Mouse (Mus musculus): ENCODE measurements around the gene Tunar. TPM values are rescaled to one million over a fixed set of nuclear protein-coding genes. Genes with fewer than 3 reads are reported as not detected.

Tunar gene
- total and polyA plus RNA-seq, 2 experiments from 2014 or later, result not detected

DNA sequence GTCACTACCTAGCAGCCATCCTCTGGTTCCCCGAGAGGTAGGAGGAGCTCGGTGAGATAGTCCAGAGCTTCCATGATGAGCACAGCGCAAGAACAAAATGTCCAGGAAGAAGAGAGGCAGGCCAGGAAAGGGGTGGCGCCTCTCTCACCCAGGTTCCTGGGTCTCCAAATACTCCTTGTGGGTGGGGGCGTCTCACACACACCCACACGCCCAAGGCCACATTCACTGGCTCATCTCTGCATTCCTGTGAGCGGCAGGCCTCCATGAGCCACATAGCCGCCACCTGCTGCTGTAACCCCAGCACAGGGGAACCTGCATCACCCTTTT, 2.4 kb downstream of the Tunar start:
- no peak for DNase-seq (ENCODE audit: low spot score)
- H3K27me3 ChIP-seq (ENCODE audit: control insufficient read depth, insufficient read depth, low read length), result peaks cover 75% of the 10 kb centered on the region
- H3K4me2 ChIP-seq (ENCODE audit: low read depth, low read length), result peak overlapping the region; percentile 64; the same call in 1 of the 2 replicates
- no peak overlapping the region for H3K27ac ChIP-seq (ENCODE audit: low read depth)
- no peaks in the 10 kb centered on the region for H3K9me3 ChIP-seq (replicated peaks; ENCODE audit: control insufficient read depth, low read length)
- WGBS, result 18% methylated on average over 8 of the region's 8 CpGs
- H3K36me3 ChIP-seq (replicated peaks; ENCODE audit: control insufficient read depth, insufficient read depth, low read length), result no peaks in the 10 kb centered on the region
- no peak overlapping the region for H3K4me3 ChIP-seq (ENCODE audit: low read depth, low read length)
- H3K4me1 ChIP-seq (ENCODE audit: control insufficient read depth, insufficient read depth), result no peaks in the 10 kb centered on the region
- no peak overlapping the region for H3K9ac ChIP-seq (replicated peaks; ENCODE audit: low read depth, low read length)
- no peak for ATAC-seq (ENCODE audit: insufficient read depth, low read depth)
- TF ChIP-seq CTCF (IDR thresholded peaks at IDR 0.05; ENCODE audit: low read depth) (no peak), EP300 (IDR thresholded peaks at IDR 0.05; ENCODE audit: low read depth) (no peak)

DNA sequence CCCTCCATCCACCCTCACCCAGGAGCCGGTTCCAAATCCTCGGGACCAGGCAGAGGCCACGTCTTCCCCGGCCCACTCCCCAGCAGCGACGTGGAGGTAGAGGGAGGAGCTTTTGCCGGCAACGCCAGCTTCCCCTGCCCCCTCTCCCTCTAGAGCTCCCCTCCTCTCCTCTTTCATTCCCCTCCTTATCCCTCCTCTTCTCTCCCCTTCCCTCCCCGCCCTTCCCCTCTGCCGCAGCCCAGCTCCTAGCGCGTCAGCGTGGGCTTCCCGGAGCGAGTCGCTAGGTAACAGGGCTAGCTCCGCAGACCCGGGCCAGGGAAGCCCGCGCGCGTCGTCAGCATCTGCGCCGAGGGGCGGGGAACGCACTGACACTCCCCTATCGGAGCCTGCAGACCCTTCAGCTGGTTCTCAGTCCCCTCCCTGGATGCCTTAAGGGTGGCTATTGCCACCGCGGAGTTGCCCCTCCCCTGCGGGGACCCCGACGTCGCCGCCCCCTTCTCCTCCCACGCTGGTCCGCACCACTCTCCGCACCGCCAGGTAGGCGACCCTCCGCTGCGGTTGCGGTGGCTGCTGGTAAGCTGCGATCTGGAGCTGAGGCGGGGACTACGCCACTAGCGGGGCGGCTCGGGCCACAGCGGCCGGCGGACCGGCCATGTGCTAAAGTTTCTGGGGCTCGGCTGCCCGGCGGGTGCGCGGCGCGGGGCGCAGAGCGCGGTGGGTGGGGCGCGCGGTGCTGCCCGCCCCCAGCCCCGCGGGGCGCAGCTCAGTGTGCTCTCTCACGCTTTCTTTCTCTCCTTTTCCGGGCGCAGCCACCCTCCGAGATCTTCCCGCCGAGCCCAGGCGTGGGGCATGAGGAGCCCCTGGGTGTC, 3.0 kb downstream of the Tunar start:
- no peak for TF ChIP-seq EP300 (IDR thresholded peaks at IDR 0.05; ENCODE audit: low read depth)
- TF ChIP-seq CTCF (IDR thresholded peaks at IDR 0.05; ENCODE audit: low read depth), result no peak
- peak overlapping the region; percentile 64 for H3K4me2 ChIP-seq (ENCODE audit: low read depth, low read length)
- H3K36me3 ChIP-seq (replicated peaks; ENCODE audit: control insufficient read depth, insufficient read depth, low read length), result no peaks in the 10 kb centered on the region
- H3K9ac ChIP-seq (replicated peaks; ENCODE audit: low read depth, low read length), result no peak overlapping the region
- 2% methylated on average over 63 of the region's 77 CpGs for WGBS
- peaks cover 77% of the 10 kb centered on the region for H3K27me3 ChIP-seq (ENCODE audit: control insufficient read depth, insufficient read depth, low read length)
- ATAC-seq (ENCODE audit: insufficient read depth, low read depth) (no peak), DNase-seq (ENCODE audit: low spot score) (no peak)
- H3K4me1 ChIP-seq (ENCODE audit: control insufficient read depth, insufficient read depth), result no peaks in the 10 kb centered on the region
- H3K9me3 ChIP-seq (replicated peaks; ENCODE audit: control insufficient read depth, low read length), result no peaks in the 10 kb centered on the region
- H3K27ac ChIP-seq (ENCODE audit: low read depth), result no peak overlapping the region
- peak overlapping the region; percentile 46 for H3K4me3 ChIP-seq (ENCODE audit: low read depth, low read length)

DNA sequence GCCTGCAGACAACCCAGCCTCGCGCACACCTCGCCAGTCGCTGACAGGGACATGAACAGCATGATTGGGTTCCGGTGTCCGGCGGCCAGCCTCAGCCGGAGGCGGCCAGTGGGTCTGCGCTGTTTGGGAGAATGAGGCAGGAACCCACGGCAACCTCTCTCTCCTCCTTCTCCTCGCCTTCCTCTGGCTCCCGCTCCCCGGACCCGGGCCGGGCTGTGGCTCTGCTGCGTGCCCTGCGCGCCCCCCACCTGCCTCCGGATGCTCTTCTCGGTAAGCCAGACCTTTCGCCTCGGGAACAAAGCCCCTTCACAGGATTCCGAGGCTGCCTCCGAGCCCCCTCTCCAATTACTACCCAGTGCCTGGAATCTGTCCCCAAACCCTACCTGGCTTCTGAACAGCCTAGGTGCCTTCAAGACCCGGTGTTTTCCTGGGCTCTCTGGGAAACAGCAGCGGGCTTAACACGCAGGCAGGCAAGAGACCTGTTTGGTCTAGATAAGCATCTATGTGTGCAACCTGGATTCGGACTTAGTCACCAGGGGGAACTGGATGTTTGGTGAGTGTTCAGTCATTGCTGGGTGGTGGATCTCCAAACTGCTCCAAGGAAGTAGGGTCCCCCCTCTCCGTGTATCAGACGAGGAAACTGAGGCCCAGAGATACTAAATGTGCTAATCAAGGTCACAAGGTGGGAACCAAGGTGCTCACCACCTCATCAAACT, 3.8 kb downstream of the Tunar start:
- Histone ChIP-seq H3K9me3 (replicated peaks; ENCODE audit: control insufficient read depth, low read length) (no peaks in the 10 kb centered on the region), H3K36me3 (replicated peaks; ENCODE audit: control insufficient read depth, insufficient read depth, low read length) (no peaks in the 10 kb centered on the region), H3K4me1 (ENCODE audit: control insufficient read depth, insufficient read depth) (no peaks in the 10 kb centered on the region), H3K9ac (replicated peaks; ENCODE audit: low read depth, low read length) (no peak overlapping the region), H3K4me2 (ENCODE audit: low read depth, low read length) (peak overlapping the region; percentile 64), H3K4me3 (ENCODE audit: low read depth, low read length) (peak overlapping the region; percentile 46), H3K27me3 (ENCODE audit: control insufficient read depth, insufficient read depth, low read length) (peaks cover 75% of the 10 kb centered on the region), H3K27ac (ENCODE audit: low read depth) (no peak overlapping the region)
- WGBS, result 2% methylated on average over 28 of the region's 31 CpGs
- TF ChIP-seq CTCF (IDR thresholded peaks at IDR 0.05; ENCODE audit: low read depth) (no peak), EP300 (IDR thresholded peaks at IDR 0.05; ENCODE audit: low read depth) (no peak)
- DNase-seq (ENCODE audit: low spot score), result no peak
- no peak for ATAC-seq (ENCODE audit: insufficient read depth, low read depth)

DNA sequence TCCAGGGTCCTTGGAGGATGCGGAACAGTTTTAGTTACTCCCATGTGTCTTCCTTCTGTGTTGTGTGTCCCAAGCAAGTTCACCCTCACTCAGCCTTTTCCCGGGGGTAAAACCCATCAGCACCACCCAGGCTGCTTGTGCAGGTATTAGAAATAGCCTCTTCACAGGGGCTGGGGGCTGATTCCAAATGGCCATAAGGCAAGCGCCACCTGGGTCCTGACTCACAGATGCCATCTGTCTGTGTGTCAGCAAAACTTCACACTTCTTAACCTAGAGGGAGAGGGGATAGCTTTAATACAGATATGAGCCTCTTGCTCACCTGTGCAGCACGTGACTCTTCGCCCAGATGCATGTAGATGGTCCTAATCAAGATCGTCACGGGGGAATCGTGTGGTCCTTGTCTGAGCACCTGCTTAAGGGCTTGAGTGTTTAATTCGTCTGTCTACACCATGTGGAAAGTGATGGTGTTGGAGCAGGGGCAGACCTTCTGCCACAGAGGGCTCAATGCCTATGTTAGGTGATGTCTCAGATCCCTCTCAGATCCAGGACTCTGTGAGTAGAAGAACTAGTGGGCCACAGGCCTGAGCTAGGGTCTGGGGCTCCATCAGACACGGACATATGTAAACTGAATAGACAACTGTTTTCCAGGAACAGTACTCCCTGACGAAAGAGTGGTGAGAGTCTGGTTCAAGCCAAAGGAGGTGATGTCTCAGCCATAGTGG, 4.7 kb downstream of the Tunar start:
- Histone ChIP-seq H3K9me3 (replicated peaks; ENCODE audit: control insufficient read depth, low read length) (no peaks in the 10 kb centered on the region), H3K27me3 (ENCODE audit: control insufficient read depth, insufficient read depth, low read length) (peaks cover 79% of the 10 kb centered on the region), H3K27ac (ENCODE audit: low read depth) (no peak overlapping the region), H3K36me3 (replicated peaks; ENCODE audit: control insufficient read depth, insufficient read depth, low read length) (no peaks in the 10 kb centered on the region), H3K4me3 (ENCODE audit: low read depth, low read length) (no peak overlapping the region), H3K4me1 (ENCODE audit: control insufficient read depth, insufficient read depth) (no peaks in the 10 kb centered on the region), H3K9ac (replicated peaks; ENCODE audit: low read depth, low read length) (no peak overlapping the region), H3K4me2 (ENCODE audit: low read depth, low read length) (no peak overlapping the region)
- 68% methylated on average over 11 of the region's 11 CpGs for WGBS
- ATAC-seq (ENCODE audit: insufficient read depth, low read depth), result no peak
- no peak for DNase-seq (ENCODE audit: low spot score)
- TF ChIP-seq CTCF (IDR thresholded peaks at IDR 0.05; ENCODE audit: low read depth) (no peak), EP300 (IDR thresholded peaks at IDR 0.05; ENCODE audit: low read depth) (no peak)

DNA sequence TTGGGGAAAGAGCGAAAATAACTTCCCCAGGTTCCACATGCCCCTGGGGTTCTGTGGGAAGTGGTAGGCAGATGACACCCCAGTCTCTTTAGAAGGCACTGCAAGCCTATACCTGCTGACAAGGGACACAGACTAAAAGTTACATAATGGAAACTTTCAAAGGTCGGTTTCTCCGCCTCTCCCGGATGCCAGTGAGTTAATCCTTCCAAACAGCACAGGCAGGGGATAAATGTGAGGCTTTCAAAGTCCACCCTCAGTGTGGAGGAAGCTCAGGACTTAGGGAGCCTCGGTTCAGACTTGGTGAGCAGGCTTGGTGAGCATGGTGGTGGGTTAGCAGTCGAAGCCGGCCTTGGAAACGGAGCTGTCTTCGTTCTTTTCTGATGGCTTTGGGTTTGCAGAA, 7.9 kb downstream of the Tunar start:
- H3K27ac ChIP-seq (ENCODE audit: low read depth), result no peak overlapping the region
- H3K4me3 ChIP-seq (ENCODE audit: low read depth, low read length), result no peak overlapping the region
- H3K4me1 ChIP-seq (ENCODE audit: control insufficient read depth, insufficient read depth), result no peaks in the 10 kb centered on the region
- H3K4me2 ChIP-seq (ENCODE audit: low read depth, low read length), result no peak overlapping the region
- H3K36me3 ChIP-seq (replicated peaks; ENCODE audit: control insufficient read depth, insufficient read depth, low read length), result no peaks in the 10 kb centered on the region
- no peak for ATAC-seq (ENCODE audit: insufficient read depth, low read depth)
- TF ChIP-seq CTCF (IDR thresholded peaks at IDR 0.05; ENCODE audit: low read depth) (no peak), EP300 (IDR thresholded peaks at IDR 0.05; ENCODE audit: low read depth) (no peak)
- no peak overlapping the region for H3K9ac ChIP-seq (replicated peaks; ENCODE audit: low read depth, low read length)
- WGBS, result 34% methylated on average over 9 of the region's 9 CpGs
- H3K9me3 ChIP-seq (replicated peaks; ENCODE audit: control insufficient read depth, low read length), result no peaks in the 10 kb centered on the region
- no peak for DNase-seq (ENCODE audit: low spot score)
- H3K27me3 ChIP-seq (ENCODE audit: control insufficient read depth, insufficient read depth, low read length), result peaks cover 65% of the 10 kb centered on the region
